Mouse (Mus musculus): ENCODE results near the gene Tbrg1. TPM values are rescaled to one million over a fixed set of nuclear protein-coding genes. Genes with fewer than 3 reads are reported as not detected.

Gene Tbrg1
- polyA plus RNA-seq, 1 experiment = 89.7 TPM

GRCm38 (mm10) chr9:37675287-37675686 is 18.2 kb upstream of the Tbrg1 start:
- Histone ChIP-seq H3K27me3 (ENCODE audit: control insufficient read depth, insufficient read depth, insufficient read length) (no peaks in the 10 kb centered on the region), H3K79me2 (ENCODE audit: control insufficient read depth, insufficient read depth) (no peaks in the 10 kb centered on the region), H3K36me3 (ENCODE audit: control insufficient read depth, insufficient read depth) (no peaks in the 10 kb centered on the region), H3ac (ENCODE audit: control insufficient read depth, insufficient read length, low read depth) (no peak overlapping the region), H3K79me3 (ENCODE audit: low read depth) (no peaks in the 10 kb centered on the region), H3K4me3 (ENCODE audit: insufficient read depth, poor library complexity, severe bottlenecking) (no peak overlapping the region)
- no peak for TF ChIP-seq MYOG (IDR thresholded peaks at IDR 0.05; ENCODE audit: control insufficient read depth, extremely low read depth, insufficient read length)
- TF ChIP-seq MAX (IDR thresholded peaks at IDR 0.05) = no peak
- TF ChIP-seq CTCF (IDR thresholded peaks at IDR 0.05; ENCODE audit: control insufficient read depth, insufficient read depth, insufficient read length) = no peak
- TF ChIP-seq FOSL1 (IDR thresholded peaks at IDR 0.05; ENCODE audit: insufficient read depth, low read length, poor library complexity, severe bottlenecking) = no peak

- Histone ChIP-seq H3K79me2 (ENCODE audit: control insufficient read depth, insufficient read depth) (no peaks in the 10 kb centered on the region), H3K36me3 (ENCODE audit: control insufficient read depth, insufficient read depth) (no peaks in the 10 kb centered on the region), H3ac (ENCODE audit: control insufficient read depth, insufficient read length, low read depth) (no peak overlapping the region), H3K79me3 (ENCODE audit: low read depth) (no peaks in the 10 kb centered on the region), H3K27me3 (ENCODE audit: control insufficient read depth, insufficient read depth, insufficient read length) (no peaks in the 10 kb centered on the region), H3K4me3 (ENCODE audit: insufficient read depth, poor library complexity, severe bottlenecking) (no peak overlapping the region)
- TF ChIP-seq FOSL1 (IDR thresholded peaks at IDR 0.05; ENCODE audit: insufficient read depth, low read length, poor library complexity, severe bottlenecking) = no peak
- TF ChIP-seq MAX (IDR thresholded peaks at IDR 0.05) = no peak
- TF ChIP-seq CTCF (IDR thresholded peaks at IDR 0.05; ENCODE audit: control insufficient read depth, insufficient read depth, insufficient read length) = no peak
- no peak for TF ChIP-seq MYOG (IDR thresholded peaks at IDR 0.05; ENCODE audit: control insufficient read depth, extremely low read depth, insufficient read length)
- no peak for TF ChIP-seq CEBPB (IDR thresholded peaks at IDR 0.05; ENCODE audit: low read depth)
- TF ChIP-seq USF1 (IDR thresholded peaks at IDR 0.05; ENCODE audit: low read depth) = no peak
- TF ChIP-seq MYOD1 (IDR thresholded peaks at IDR 0.05; ENCODE audit: control insufficient read depth, insufficient read length, low read depth) = no peak
Measured at GRCm38 (mm10) chr9:37670261-37670660, 13.1 kb upstream of the Tbrg1 start.

GRCm38 (mm10) chr9:37669678-37670077 is 12.6 kb upstream of the Tbrg1 start:
- H3K79me3 ChIP-seq (ENCODE audit: low read depth) = no peaks in the 10 kb centered on the region
- TF ChIP-seq MYOD1 (IDR thresholded peaks at IDR 0.05; ENCODE audit: control insufficient read depth, insufficient read length, low read depth) (no peak), MYOG (IDR thresholded peaks at IDR 0.05; ENCODE audit: control insufficient read depth, extremely low read depth, insufficient read length) (no peak), CTCF (IDR thresholded peaks at IDR 0.05; ENCODE audit: control insufficient read depth, insufficient read depth, insufficient read length) (no peak), FOSL1 (IDR thresholded peaks at IDR 0.05; ENCODE audit: insufficient read depth, low read length, poor library complexity, severe bottlenecking) (no peak), CEBPB (IDR thresholded peaks at IDR 0.05; ENCODE audit: low read depth) (no peak), USF1 (IDR thresholded peaks at IDR 0.05; ENCODE audit: low read depth) (no peak), MAX (IDR thresholded peaks at IDR 0.05) (no peak)
- no peak overlapping the region for H3K4me3 ChIP-seq (ENCODE audit: insufficient read depth, poor library complexity, severe bottlenecking)
- H3ac ChIP-seq (ENCODE audit: control insufficient read depth, insufficient read length, low read depth) = no peak overlapping the region
- no peaks in the 10 kb centered on the region for H3K36me3 ChIP-seq (ENCODE audit: control insufficient read depth, insufficient read depth)
- H3K27me3 ChIP-seq (ENCODE audit: control insufficient read depth, insufficient read depth, insufficient read length) = no peaks in the 10 kb centered on the region
- H3K79me2 ChIP-seq (ENCODE audit: control insufficient read depth, insufficient read depth) = no peaks in the 10 kb centered on the region

GRCm38 (mm10) chr9:37669115-37669514 is 12.0 kb upstream of the Tbrg1 start, which contains the start of gene Panx3:
Gene Panx3 (minus strand): TSS chr9:37669235.
- Histone ChIP-seq H3ac (ENCODE audit: control insufficient read depth, insufficient read length, low read depth) (no peak within 1 kb of the TSS), H3K27me3 (ENCODE audit: control insufficient read depth, insufficient read depth, insufficient read length) (no peaks in the 10 kb centered on the region), H3K79me2 (ENCODE audit: control insufficient read depth, insufficient read depth) (no peaks in the 10 kb centered on the region), H3K79me3 (ENCODE audit: low read depth) (no peaks in the 10 kb centered on the region), H3K36me3 (ENCODE audit: control insufficient read depth, insufficient read depth) (no peaks in the 10 kb centered on the region), H3K4me3 (ENCODE audit: insufficient read depth, poor library complexity, severe bottlenecking) (no peak within 1 kb of the TSS)
- TF ChIP-seq CTCF (IDR thresholded peaks at IDR 0.05; ENCODE audit: control insufficient read depth, insufficient read depth, insufficient read length) (no peak), USF1 (IDR thresholded peaks at IDR 0.05; ENCODE audit: low read depth) (no peak), MYOG (IDR thresholded peaks at IDR 0.05; ENCODE audit: control insufficient read depth, extremely low read depth, insufficient read length) (no peak), FOSL1 (IDR thresholded peaks at IDR 0.05; ENCODE audit: insufficient read depth, low read length, poor library complexity, severe bottlenecking) (no peak), CEBPB (IDR thresholded peaks at IDR 0.05; ENCODE audit: low read depth) (no peak), MYOD1 (IDR thresholded peaks at IDR 0.05; ENCODE audit: control insufficient read depth, insufficient read length, low read depth) (no peak), MAX (IDR thresholded peaks at IDR 0.05) (no peak)

- H3K4me3 ChIP-seq (ENCODE audit: insufficient read depth, poor library complexity, severe bottlenecking) = no peak overlapping the region
- no peaks in the 10 kb centered on the region for H3K79me2 ChIP-seq (ENCODE audit: control insufficient read depth, insufficient read depth)
- TF ChIP-seq USF1 (IDR thresholded peaks at IDR 0.05; ENCODE audit: low read depth) (no peak), FOSL1 (IDR thresholded peaks at IDR 0.05; ENCODE audit: insufficient read depth, low read length, poor library complexity, severe bottlenecking) (no peak), MYOG (IDR thresholded peaks at IDR 0.05; ENCODE audit: control insufficient read depth, extremely low read depth, insufficient read length) (no peak), CEBPB (IDR thresholded peaks at IDR 0.05; ENCODE audit: low read depth) (no peak), MAX (IDR thresholded peaks at IDR 0.05) (no peak), MYOD1 (IDR thresholded peaks at IDR 0.05; ENCODE audit: control insufficient read depth, insufficient read length, low read depth) (no peak), CTCF (IDR thresholded peaks at IDR 0.05; ENCODE audit: control insufficient read depth, insufficient read depth, insufficient read length) (no peak)
- no peaks in the 10 kb centered on the region for H3K27me3 ChIP-seq (ENCODE audit: control insufficient read depth, insufficient read depth, insufficient read length)
- no peaks in the 10 kb centered on the region for H3K36me3 ChIP-seq (ENCODE audit: control insufficient read depth, insufficient read depth)
- H3K79me3 ChIP-seq (ENCODE audit: low read depth) = no peaks in the 10 kb centered on the region
- H3ac ChIP-seq (ENCODE audit: control insufficient read depth, insufficient read length, low read depth) = no peak overlapping the region
Measured at GRCm38 (mm10) chr9:37666045-37666444, 8.9 kb upstream of the Tbrg1 start.

- no peaks in the 10 kb centered on the region for H3K79me3 ChIP-seq (ENCODE audit: low read depth)
- no peak overlapping the region for H3K4me3 ChIP-seq (ENCODE audit: insufficient read depth, poor library complexity, severe bottlenecking)
- no peaks in the 10 kb centered on the region for H3K36me3 ChIP-seq (ENCODE audit: control insufficient read depth, insufficient read depth)
- H3ac ChIP-seq (ENCODE audit: control insufficient read depth, insufficient read length, low read depth) = no peak overlapping the region
- H3K79me2 ChIP-seq (ENCODE audit: control insufficient read depth, insufficient read depth) = no peaks in the 10 kb centered on the region
- no peaks in the 10 kb centered on the region for H3K27me3 ChIP-seq (ENCODE audit: control insufficient read depth, insufficient read depth, insufficient read length)
- TF ChIP-seq MYOG (IDR thresholded peaks at IDR 0.05; ENCODE audit: control insufficient read depth, extremely low read depth, insufficient read length) (no peak), FOSL1 (IDR thresholded peaks at IDR 0.05; ENCODE audit: insufficient read depth, low read length, poor library complexity, severe bottlenecking) (no peak), MAX (IDR thresholded peaks at IDR 0.05) (no peak), CTCF (IDR thresholded peaks at IDR 0.05; ENCODE audit: control insufficient read depth, insufficient read depth, insufficient read length) (no peak), CEBPB (IDR thresholded peaks at IDR 0.05; ENCODE audit: low read depth) (no peak), MYOD1 (IDR thresholded peaks at IDR 0.05; ENCODE audit: control insufficient read depth, insufficient read length, low read depth) (no peak), USF1 (IDR thresholded peaks at IDR 0.05; ENCODE audit: low read depth) (no peak)
Measured at GRCm38 (mm10) chr9:37664604-37665003, 7.5 kb upstream of the Tbrg1 start.

Data from C2C12 (cell line).